Mouse (Mus musculus): ENCODE measurements around the gene Trank1.

The Trank1 gene

GRCm38 (mm10) chr9:111311031-111311842, at the start of gene Trank1:
TSS of gene Trank1 (plus strand) at chr9:111311739.
- in situ Hi-C loops (cut with MboI, MseI), result no loop called here

GRCm38 (mm10) chr9:111267998-111268397, 43.5 kb upstream of the Trank1 start:
- in situ Hi-C loops (cut with MboI, MseI), result loop anchor here (10.0 kb wide), 1 partner anchor 603 kb away; no protein-coding TSS in a partner anchor

GRCm38 (mm10) chr9:111270606-111271005, 40.9 kb upstream of the Trank1 start:
- in situ Hi-C loops (cut with MboI, MseI), result no loop called here

GRCm38 (mm10) chr9:111271056-111271433, 40.5 kb upstream of the Trank1 start:
- in situ Hi-C loops (cut with MboI, MseI), result no loop called here

- in situ Hi-C loops (cut with MboI, MseI), result no loop called here
Measured at GRCm38 (mm10) chr9:111271434-111272160, 39.9 kb upstream of the Trank1 start, which contains the start of the genes Mlh1 and Epm2aip1. TSS of gene Mlh1 (minus strand) at chr9:111271791. TSS of gene Epm2aip1 (plus strand) at chr9:111271929.

GRCm38 (mm10) chr9:111272356-111272755, 39.2 kb upstream of the Trank1 start:
- in situ Hi-C loops (cut with MboI, MseI), result no loop called here

GRCm38 (mm10) chr9:111272996-111273785, 38.3 kb upstream of the Trank1 start:
- in situ Hi-C loops (cut with MboI, MseI), result no loop called here

GRCm38 (mm10) chr9:111273958-111274357, 37.6 kb upstream of the Trank1 start:
- in situ Hi-C loops (cut with MboI, MseI), result no loop called here

- in situ Hi-C loops (cut with MboI, MseI), result no loop called here
Measured at GRCm38 (mm10) chr9:111275156-111275555, 36.4 kb upstream of the Trank1 start.

- in situ Hi-C loops (cut with MboI, MseI), result no loop called here
Measured at GRCm38 (mm10) chr9:111285061-111285460, 26.5 kb upstream of the Trank1 start.

- in situ Hi-C loops (cut with MboI, MseI), result no loop called here
Measured at GRCm38 (mm10) chr9:111285676-111286075, 25.9 kb upstream of the Trank1 start.

GRCm38 (mm10) chr9:111286468-111286867, 25.1 kb upstream of the Trank1 start:
- in situ Hi-C loops (cut with MboI, MseI), result no loop called here

- in situ Hi-C loops (cut with MboI, MseI), result no loop called here
Measured at GRCm38 (mm10) chr9:111287956-111288355, 23.6 kb upstream of the Trank1 start.

GRCm38 (mm10) chr9:111289294-111289831, 22.2 kb upstream of the Trank1 start:
- in situ Hi-C loops (cut with MboI, MseI), result no loop called here

- in situ Hi-C loops (cut with MboI, MseI), result no loop called here
Measured at GRCm38 (mm10) chr9:111289832-111290339, 21.7 kb upstream of the Trank1 start.

- in situ Hi-C loops (cut with MboI, MseI), result no loop called here
Measured at GRCm38 (mm10) chr9:111290539-111291100, 20.9 kb upstream of the Trank1 start.

GRCm38 (mm10) chr9:111293234-111293633, 18.3 kb upstream of the Trank1 start:
- in situ Hi-C loops (cut with MboI, MseI), result no loop called here

GRCm38 (mm10) chr9:111294911-111295310, 16.6 kb upstream of the Trank1 start:
- in situ Hi-C loops (cut with MboI, MseI), result no loop called here

GRCm38 (mm10) chr9:111295323-111295722, 16.2 kb upstream of the Trank1 start:
- in situ Hi-C loops (cut with MboI, MseI), result no loop called here

GRCm38 (mm10) chr9:111296433-111296832, 15.1 kb upstream of the Trank1 start:
- in situ Hi-C loops (cut with MboI, MseI), result no loop called here

- in situ Hi-C loops (cut with MboI, MseI), result no loop called here
Measured at GRCm38 (mm10) chr9:111298606-111299005, 12.9 kb upstream of the Trank1 start.

Measured in T-helper 1 cell (primary cell).